8 mouse cellular contexts compared by ENCODE assay signal in the genomic region with DNA sequence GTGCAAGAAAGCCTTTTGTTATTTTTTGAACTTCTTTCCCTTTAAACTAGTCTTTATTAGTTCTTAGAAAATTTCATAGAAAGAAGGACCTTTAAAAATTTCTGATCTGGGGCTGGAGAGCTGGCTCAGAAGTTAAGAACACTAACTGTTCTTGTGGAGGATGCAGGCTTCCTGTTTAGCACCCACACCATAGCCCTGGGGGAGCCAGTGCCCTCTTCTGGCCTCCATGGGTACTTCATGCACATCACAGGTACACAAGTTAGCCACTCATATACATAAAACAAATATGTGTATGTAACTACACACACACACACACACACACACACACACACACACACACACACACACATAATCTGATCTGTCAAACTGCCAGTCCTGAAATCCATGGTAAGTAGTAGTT. TPM values are rescaled to one million over a fixed set of nuclear protein-coding genes. Genes with fewer than 3 reads are reported as not detected.
DNase-seq lines count a peak whose midpoint lies in the region; ATAC-seq and TF ChIP-seq lines count a peak whose summit lies in the region.

No protein-coding gene starts in this region.

- peak; percentile 68 for TF ChIP-seq CTCF in midbrain, postnatal 0 days (IDR thresholded peaks at IDR 0.05)

- H3K27ac ChIP-seq in midbrain, postnatal 0 days (ENCODE audit: low read depth, low read length): no peak overlapping the region
- no peak overlapping the region for H3K27ac ChIP-seq in midbrain, embryonic 11.5 days (ENCODE audit: low read depth, low read length)

- no peak overlapping the region for H3K9ac ChIP-seq in midbrain, postnatal 0 days (replicated peaks; ENCODE audit: low read length, poor library complexity, severe bottlenecking)
- H3K9ac ChIP-seq in midbrain, embryonic 11.5 days (ENCODE audit: low read length): no peak overlapping the region

- H3K4me3 ChIP-seq in midbrain, postnatal 0 days (ENCODE audit: low read depth, low read length): no peak overlapping the region
- no peak overlapping the region for H3K4me3 ChIP-seq in midbrain, embryonic 11.5 days (ENCODE audit: low read depth, low read length)

- peak; percentile 63 to 75 for DNase-seq in cerebellum, postnatal 14 days
- DNase-seq in cerebellum, adult 11 months: no peak
- no peak for DNase-seq in midbrain, postnatal 0 days (ENCODE audit: low spot score)
- no peak for DNase-seq in midbrain, embryonic 11.5 days (ENCODE audit: low spot score, missing footprints)
- DNase-seq in c-Kit-positive CD71-negative TER-119-negative erythroid progenitor cells, embryonic 14.5 days (ENCODE audit: low read depth): peak; percentile 39
- DNase-seq in induced T-regulatory cell, adult 2 months (ENCODE audit: low read depth): peak; percentile 80
- no peak for DNase-seq in ovary, postnatal 10 days (ENCODE audit: low spot score)

- ATAC-seq in midbrain, postnatal 0 days (ENCODE audit: low FRiP score): no peak
- ATAC-seq in midbrain, embryonic 11.5 days (ENCODE audit: low FRiP score): no peak
- ATAC-seq in megakaryocyte-erythroid progenitor cell, adult 5-6 weeks (replicated peaks; ENCODE audit: low FRiP score, low TSS enrichment, poor library complexity, severe bottlenecking): peak; percentile 90

- no peak overlapping the region for H3K4me2 ChIP-seq in midbrain, postnatal 0 days (ENCODE audit: low read depth, low read length, poor library complexity, severe bottlenecking)
- no peak overlapping the region for H3K4me2 ChIP-seq in midbrain, embryonic 11.5 days

- no peaks in the 10 kb centered on the region for H3K9me3 ChIP-seq in midbrain, postnatal 0 days (ENCODE audit: low read length)
- H3K9me3 ChIP-seq in midbrain, embryonic 11.5 days (ENCODE audit: control insufficient read depth, low read length): no peaks in the 10 kb centered on the region

- no peaks in the 10 kb centered on the region for H3K27me3 ChIP-seq in midbrain, postnatal 0 days (ENCODE audit: insufficient read depth, low read length)
- H3K27me3 ChIP-seq in midbrain, embryonic 11.5 days (ENCODE audit: control insufficient read depth, insufficient read depth, low read length): no peaks in the 10 kb centered on the region

- peaks cover 6% of the 10 kb centered on the region for H3K36me3 ChIP-seq in midbrain, postnatal 0 days (ENCODE audit: insufficient read depth, low read length)
- H3K36me3 ChIP-seq in midbrain, embryonic 11.5 days (ENCODE audit: control insufficient read depth, insufficient read depth, low read length): peaks cover 5% of the 10 kb centered on the region; the same call in 1 of the 2 replicates

- H3K4me1 ChIP-seq in midbrain, postnatal 0 days (ENCODE audit: insufficient read depth, low read length): no peaks in the 10 kb centered on the region
- no peaks in the 10 kb centered on the region for H3K4me1 ChIP-seq in midbrain, embryonic 11.5 days (ENCODE audit: control insufficient read depth, insufficient read depth, low read length)

RNA-seq across cellular contexts. Expression of gene Syt16, which starts 7.9 kb away (rescaled TPM):
- total RNA-seq in midbrain, postnatal 0 days (2014; rRNA removed): 77.3 and 94.8 TPM in 2 replicates
- 91.6 and 95.2 TPM in 2 replicates for polyA plus RNA-seq in midbrain, postnatal 0 days (2015; fragmentation: Nextera tagmentation; extraction: Ambion mirVana)
- polyA plus RNA-seq in midbrain, embryonic 11.5 days (2014; fragmentation: Nextera tagmentation; extraction: Ambion mirVana): 6.5 and 7.0 TPM in 2 replicates
- total RNA-seq in megakaryocyte-erythroid progenitor cell, adult 5-6 weeks (2014; fragmentation: Nextera tagmentation): not detected in 2 replicates
- not detected in 2 replicates for total RNA-seq in megakaryocyte-erythroid progenitor cell, adult 5-6 weeks (2017)

RNA-seq across cellular contexts. Expression of gene Snapc1, which starts 25.3 kb away (rescaled TPM):
- total RNA-seq in midbrain, postnatal 0 days (2014; rRNA removed): 13.4 and 22.0 TPM in 2 replicates
- 21.7 and 23.4 TPM in 2 replicates for polyA plus RNA-seq in midbrain, postnatal 0 days (2015; fragmentation: Nextera tagmentation; extraction: Ambion mirVana)
- polyA plus RNA-seq in midbrain, embryonic 11.5 days (2014; fragmentation: Nextera tagmentation; extraction: Ambion mirVana): 23.1 and 26.6 TPM in 2 replicates
- 4.2 and 9.7 TPM in 2 replicates for total RNA-seq in megakaryocyte-erythroid progenitor cell, adult 5-6 weeks (2014; fragmentation: Nextera tagmentation)
- 19.1 and 39.5 TPM in 2 replicates for total RNA-seq in megakaryocyte-erythroid progenitor cell, adult 5-6 weeks (2017)

RNA-seq across cellular contexts. Expression of gene Gm49321, which starts 52.1 kb away (rescaled TPM):
- total RNA-seq in midbrain, postnatal 0 days (2014; rRNA removed): not detected in 2 replicates
- polyA plus RNA-seq in midbrain, postnatal 0 days (2015; fragmentation: Nextera tagmentation; extraction: Ambion mirVana): 14.7 and 15.7 TPM in 2 replicates
- 16.0 and 16.1 TPM in 2 replicates for polyA plus RNA-seq in midbrain, embryonic 11.5 days (2014; fragmentation: Nextera tagmentation; extraction: Ambion mirVana)
- total RNA-seq in megakaryocyte-erythroid progenitor cell, adult 5-6 weeks (2014; fragmentation: Nextera tagmentation): not detected in 2 replicates
- not detected in 2 replicates for total RNA-seq in megakaryocyte-erythroid progenitor cell, adult 5-6 weeks (2017)

Comparison
In these comparisons a context has a peak if more than half of its experiments do, and no peak if none do; other contexts are left out.
1. DNase-seq: peak in cerebellum, postnatal 14 days (2 of 2), c-Kit-positive CD71-negative TER-119-negative erythroid progenitor cells, embryonic 14.5 days (single experiment) and induced T-regulatory cell, adult 2 months (single experiment); none in cerebellum, adult 11 months (single experiment), midbrain, postnatal 0 days (single experiment), midbrain, embryonic 11.5 days (single experiment) and ovary, postnatal 10 days (single experiment).
2. RNA of gene Syt16, which starts 7.9 kb away (total RNA-seq): 77.3 to 94.8 TPM in midbrain, postnatal 0 days; not detected in megakaryocyte-erythroid progenitor cell, adult 5-6 weeks; every median in the first group is over 10 times any median in the second.